Mouse (Mus musculus) limb, embryonic 14.5 days (tissue): Measurements from ENCODE around the gene Snap47. TPM values are rescaled to one million over a fixed set of nuclear protein-coding genes. Genes with fewer than 3 reads are reported as not detected.

Experiments used
- ATAC-seq: fragments of 200-750 bp; cut with Nextera tagmentation; 2 replicates; pipeline ENCODE4 v1.8.0; 2017; ENCODE audit warnings: low read depth, moderate number of reproducible peaks, moderate TSS enrichment; ENCODE audit not compliant: low FRiP score
- DNase-seq: peaks from one replicate; pipeline ENCODE4 v3.0.0-alpha.2; 2015; ENCODE audit warnings: low spot score
- H3K27ac ChIP-seq: fragments of 300-500 bp; sonication (generic); replicated peaks from 2 replicates; pipeline ENCODE4 v1.5.1; 2014; ENCODE audit warnings: low read depth, mild to moderate bottlenecking, low read length, moderate library complexity, mixed read lengths
- H3K27me3 ChIP-seq: fragments of 300-500 bp; sonication (generic); 2 replicates; pipeline ENCODE4 v1.6.1; 2014; ENCODE audit warnings: low read length, mixed read lengths; ENCODE audit not compliant: control insufficient read depth, insufficient read depth
- H3K36me3 ChIP-seq: fragments of 300-500 bp; sonication (generic); 2 replicates; pipeline ENCODE4 v1.6.1; 2014; ENCODE audit warnings: mild to moderate bottlenecking, low read length, moderate library complexity, mixed read lengths; ENCODE audit not compliant: control insufficient read depth, insufficient read depth
- H3K4me1 ChIP-seq: fragments of 300-500 bp; sonication (generic); 2 replicates; pipeline ENCODE4 v1.6.1; 2014; ENCODE audit warnings: antibody characterized with exemption, low read length, mixed read lengths; ENCODE audit not compliant: control insufficient read depth, insufficient read depth
- H3K4me2 ChIP-seq: fragments of 300-500 bp; sonication (generic); replicated peaks from 2 replicates; pipeline ENCODE4 v1.6.1; 2014; ENCODE audit warnings: low read depth, mild to moderate bottlenecking, low read length, moderate library complexity; ENCODE audit not compliant: severe bottlenecking
- H3K4me3 ChIP-seq: fragments of 300-500 bp; sonication (generic); replicated peaks from 2 replicates; pipeline ENCODE4 v1.5.1; 2014; ENCODE audit warnings: low read length
- H3K9ac ChIP-seq: fragments of 300-500 bp; sonication (generic); 2 replicates; pipeline ENCODE4 v1.6.1; 2014; ENCODE audit warnings: mild to moderate bottlenecking, low read depth, low read length, moderate library complexity; ENCODE audit not compliant: severe bottlenecking
- H3K9me3 ChIP-seq: fragments of 300-500 bp; sonication (generic); 2 replicates; pipeline ENCODE4 v1.6.1; 2016; ENCODE audit warnings: low read length; ENCODE audit not compliant: control insufficient read depth
- POLR2A ChIP-seq: fragments of 200-500 bp; IDR thresholded peaks from 2 replicates; pipeline ENCODE4 v1.8.0; 2012; ENCODE audit warnings: inconsistent platforms, mild to moderate bottlenecking, moderate library complexity, borderline replicate concordance; ENCODE audit not compliant: insufficient read depth, insufficient read length; ENCODE audit errors: extremely low read depth
- WGBS: fragments of 180-500 bp; shearing (Covaris S2); extraction: QIAGEN DNeasy Blood & Tissue Kit; methylation state at CpG from one replicate; pipeline ENCODE4 v1.1.7; 2014; 5-methylcytosine and 5-hydroxymethylcytosine counted together
- polyA plus RNA-seq, 2 experiments: library from polyadenylated mRNA; depleted of rRNA in 1 of 2; stranded (reverse) in 1 of 2; unstranded in 1 of 2; fragments of >200 nt; fragmentation: Nextera tagmentation in 1 of 2; extraction: Ambion mirVana in 1 of 2; gene quantifications; 2 replicates each; pipeline versions ENCODE4 v1.2.1 to v1.2.3; 2012 to 2014

Gene Snap47
- polyA plus RNA-seq, 2 experiments = 94.2 to 127 TPM

DNA sequence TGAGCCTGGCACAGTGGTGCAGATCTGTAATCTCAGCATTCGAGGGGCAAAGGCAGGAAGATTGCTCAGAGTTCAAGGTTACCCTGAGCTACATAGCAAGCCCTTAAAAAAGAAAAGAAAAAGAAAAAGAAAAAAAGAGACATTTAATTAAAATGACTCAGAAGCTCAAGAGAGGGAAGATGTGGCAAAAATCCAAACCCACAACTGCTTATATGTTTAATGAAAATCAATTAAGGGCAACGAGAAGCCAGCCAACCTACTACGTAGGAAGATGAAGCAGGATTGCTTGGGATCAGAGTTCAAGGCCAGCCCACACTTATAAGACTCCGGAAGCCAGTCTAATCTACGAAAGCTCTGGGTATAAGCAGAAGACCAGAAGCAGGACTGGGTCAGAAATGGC is 56.5 kb downstream of the Snap47 start:
- no peak overlapping the region for H3K4me2 ChIP-seq

DNA sequence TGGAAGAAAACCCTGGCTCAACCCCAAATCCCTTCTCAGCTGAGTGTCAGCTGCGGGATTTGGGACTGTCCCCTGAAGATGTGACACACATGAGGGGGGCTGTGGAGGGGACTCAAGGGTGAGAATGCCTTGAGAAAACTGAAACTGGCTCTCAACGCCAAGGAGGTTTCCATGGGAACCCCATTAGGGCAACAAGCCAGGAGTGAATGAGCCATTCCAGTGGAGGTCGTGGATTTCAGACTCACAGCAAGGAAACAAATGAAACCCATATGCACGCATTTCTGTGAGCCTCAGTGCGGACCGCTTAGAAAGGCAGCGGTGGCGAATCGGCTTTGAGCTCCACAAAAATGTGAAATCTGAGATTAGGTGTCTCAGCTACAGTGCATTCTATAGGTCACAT is 57.4 kb downstream of the Snap47 start:
- ATAC-seq = peak; percentile 91

More for the DNA sequence above, 56.5 kb downstream of the Snap47 start:
- ATAC-seq = no peak
- H3K9me3 ChIP-seq = no peaks in the 10 kb centered on the region
- no peak overlapping the region for H3K9ac ChIP-seq
- H3K4me1 ChIP-seq = peaks cover 31% of the 10 kb centered on the region
- no peaks in the 10 kb centered on the region for H3K36me3 ChIP-seq
- peak overlapping the region; percentile 85 for H3K27ac ChIP-seq
- H3K27me3 ChIP-seq = no peaks in the 10 kb centered on the region
- DNase-seq = peak; percentile 34
- H3K4me3 ChIP-seq = no peak overlapping the region
- TF ChIP-seq POLR2A = no peak
- 70% methylated on average over 5 of the region's 5 CpGs for WGBS

DNA sequence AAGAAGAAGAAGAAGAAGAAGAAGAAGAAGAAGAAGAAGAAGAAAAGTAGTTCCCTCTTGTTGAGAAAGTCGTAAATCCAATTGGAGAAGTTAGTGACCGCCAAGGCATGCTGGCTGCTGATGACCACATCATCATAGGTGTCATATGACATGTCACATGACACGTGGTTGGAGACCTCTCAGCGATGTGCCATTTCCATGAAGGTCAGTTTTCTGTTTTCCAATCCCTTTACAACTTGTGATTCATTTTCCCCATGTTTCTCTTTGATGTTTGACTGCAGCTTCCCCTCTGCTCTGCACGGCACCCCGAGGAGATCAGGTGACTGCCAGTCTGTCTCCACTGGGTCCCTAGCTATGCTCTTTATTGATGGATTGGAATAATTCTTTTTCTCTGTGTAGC is 58.7 kb downstream of the Snap47 start:
- H3K4me3 ChIP-seq = no peak overlapping the region

More for the DNA sequence above, 57.4 kb downstream of the Snap47 start:
- peak; percentile 95 for DNase-seq
- no peak overlapping the region for H3K9ac ChIP-seq
- peaks cover 23% of the 10 kb centered on the region for H3K4me1 ChIP-seq
- no peaks in the 10 kb centered on the region for H3K9me3 ChIP-seq
- no peak for TF ChIP-seq POLR2A
- WGBS = 18% methylated on average over 9 of the region's 9 CpGs
- H3K27ac ChIP-seq = peak overlapping the region; percentile 85
- H3K36me3 ChIP-seq = no peaks in the 10 kb centered on the region
- no peak overlapping the region for H3K4me3 ChIP-seq
- H3K4me2 ChIP-seq = 0 out of 2 replicates have a peak overlapping the region, but pooled peaks have one; percentile 13
- H3K27me3 ChIP-seq = no peaks in the 10 kb centered on the region

DNA sequence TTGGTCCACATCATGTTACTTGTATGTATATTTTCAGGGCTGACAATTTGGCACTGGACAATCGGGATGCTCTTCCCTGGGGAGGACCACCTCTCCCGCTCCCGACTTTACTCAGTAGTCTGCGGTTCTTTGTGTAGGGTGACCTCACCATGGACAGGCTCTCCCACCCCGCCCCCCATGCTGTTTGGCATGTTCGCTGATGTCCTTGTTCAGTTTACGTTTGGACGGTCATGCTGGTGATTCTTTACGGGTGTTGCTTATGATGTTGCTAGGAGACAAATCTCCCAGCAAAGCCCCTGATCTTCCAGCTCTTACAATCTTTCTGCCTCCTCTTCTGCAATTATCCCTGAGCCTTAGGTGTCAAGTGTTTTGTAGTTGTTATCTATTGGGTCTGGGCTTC is 60.5 kb downstream of the Snap47 start:
- H3K9me3 ChIP-seq = no peaks in the 10 kb centered on the region
- H3K36me3 ChIP-seq = no peaks in the 10 kb centered on the region
- peaks cover 17% of the 10 kb centered on the region for H3K4me1 ChIP-seq
- 63% methylated on average over 9 of the region's 9 CpGs for WGBS
- no peak overlapping the region for H3K27ac ChIP-seq
- H3K4me2 ChIP-seq = no peak overlapping the region
- H3K4me3 ChIP-seq = no peak overlapping the region
- no peaks in the 10 kb centered on the region for H3K27me3 ChIP-seq
- no peak for ATAC-seq
- no peak for TF ChIP-seq POLR2A
- H3K9ac ChIP-seq = no peak overlapping the region
- DNase-seq = no peak

More for the DNA sequence above, 58.7 kb downstream of the Snap47 start:
- Histone ChIP-seq H3K9me3 (no peaks in the 10 kb centered on the region), H3K4me2 (no peak overlapping the region), H3K36me3 (no peaks in the 10 kb centered on the region), H3K27ac (no peak overlapping the region), H3K9ac (no peak overlapping the region), H3K27me3 (no peaks in the 10 kb centered on the region), H3K4me1 (peaks cover 17% of the 10 kb centered on the region)
- DNase-seq (no peak), ATAC-seq (no peak)
- 48% methylated on average over 6 of the region's 6 CpGs for WGBS
- TF ChIP-seq POLR2A = no peak

DNA sequence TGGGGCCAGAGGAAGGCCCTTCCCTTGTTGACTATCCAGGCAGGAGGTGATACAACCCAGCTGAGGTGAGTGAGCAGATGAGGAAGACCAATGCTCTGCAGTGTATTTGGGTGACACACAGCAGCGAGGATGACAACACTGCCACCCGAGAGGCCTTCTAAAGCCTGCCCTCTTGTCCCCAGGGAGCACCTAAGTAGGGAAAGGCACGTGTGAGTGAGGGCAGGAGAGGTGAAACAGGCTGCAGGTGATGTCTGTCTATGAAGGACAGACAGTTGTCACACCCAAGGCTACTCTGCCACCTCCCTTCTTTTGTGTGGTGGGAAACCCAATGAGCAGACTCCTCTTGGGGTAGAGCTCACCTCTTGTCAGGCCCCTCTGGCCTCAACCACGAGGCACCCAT is 61.4 kb downstream of the Snap47 start:
- no peaks in the 10 kb centered on the region for H3K36me3 ChIP-seq
- ATAC-seq = no peak
- no peak overlapping the region for H3K4me2 ChIP-seq
- no peak overlapping the region for H3K9ac ChIP-seq
- peaks cover 26% of the 10 kb centered on the region for H3K4me1 ChIP-seq
- H3K9me3 ChIP-seq = no peaks in the 10 kb centered on the region
- no peak for DNase-seq
- H3K27ac ChIP-seq = no peak overlapping the region
- H3K4me3 ChIP-seq = no peak overlapping the region
- H3K27me3 ChIP-seq = no peaks in the 10 kb centered on the region
- 63% methylated on average over 4 of the region's 4 CpGs for WGBS
- TF ChIP-seq POLR2A = no peak

DNA sequence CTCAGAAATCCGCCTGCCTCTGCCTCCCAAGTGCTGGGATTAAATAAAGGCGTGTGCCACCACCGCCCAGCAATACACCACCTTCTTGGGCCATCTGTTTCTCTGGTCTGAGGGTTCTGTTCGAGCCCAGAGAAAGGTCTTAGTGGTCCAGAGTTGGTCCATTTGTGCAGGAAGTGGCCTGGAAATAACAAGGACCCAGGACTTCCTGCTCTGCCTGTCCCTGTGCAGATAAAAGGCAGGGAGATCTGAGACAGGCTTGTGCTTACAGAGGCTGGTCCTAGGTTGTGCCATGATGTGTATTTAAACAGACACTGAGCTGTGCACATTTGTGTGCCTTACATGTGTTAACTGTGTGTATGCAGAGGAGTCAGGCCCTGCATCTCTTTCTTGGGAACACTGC is 62.2 kb downstream of the Snap47 start:
- Histone ChIP-seq H3K36me3 (no peaks in the 10 kb centered on the region), H3K27me3 (no peaks in the 10 kb centered on the region), H3K9me3 (no peaks in the 10 kb centered on the region), H3K9ac (no peak overlapping the region), H3K4me3 (no peak overlapping the region), H3K27ac (no peak overlapping the region), H3K4me2 (no peak overlapping the region), H3K4me1 (peaks cover 30% of the 10 kb centered on the region)
- DNase-seq (no peak), ATAC-seq (no peak)
- TF ChIP-seq POLR2A = no peak
- 77% methylated on average over 4 of the region's 4 CpGs for WGBS
